Mouse (Mus musculus) limb, embryonic 14.5 days (tissue): ENCODE results near the gene Pde4a. TPM values are rescaled to one million over a fixed set of nuclear protein-coding genes. Genes with fewer than 3 reads are reported as not detected.
A peak's percentile ranks its signal among the peaks of the same experiment; 100 is the strongest.
"Not testable (repeated sequence)": the region's sequence is repeated elsewhere in the genome, so short reads cannot be mapped to it uniquely, and the experiment has no call there.

Source experiments
- ATAC-seq: fragments of 200-750 bp; cut with Nextera tagmentation; 2 replicates; pipeline ENCODE4 v1.8.0; 2017; ENCODE audit warnings: low read depth, moderate number of reproducible peaks, moderate TSS enrichment; ENCODE audit not compliant: low FRiP score
- DNase-seq: peaks from one replicate; pipeline ENCODE4 v3.0.0-alpha.2; 2015; ENCODE audit warnings: low spot score
- H3K27ac ChIP-seq: fragments of 300-500 bp; sonication (generic); replicated peaks from 2 replicates; pipeline ENCODE4 v1.5.1; 2014; ENCODE audit warnings: low read depth, mild to moderate bottlenecking, low read length, moderate library complexity, mixed read lengths
- H3K27me3 ChIP-seq: fragments of 300-500 bp; sonication (generic); 2 replicates; pipeline ENCODE4 v1.6.1; 2014; ENCODE audit warnings: low read length, mixed read lengths; ENCODE audit not compliant: control insufficient read depth, insufficient read depth
- H3K36me3 ChIP-seq: fragments of 300-500 bp; sonication (generic); 2 replicates; pipeline ENCODE4 v1.6.1; 2014; ENCODE audit warnings: mild to moderate bottlenecking, low read length, moderate library complexity, mixed read lengths; ENCODE audit not compliant: control insufficient read depth, insufficient read depth
- H3K4me1 ChIP-seq: fragments of 300-500 bp; sonication (generic); 2 replicates; pipeline ENCODE4 v1.6.1; 2014; ENCODE audit warnings: antibody characterized with exemption, low read length, mixed read lengths; ENCODE audit not compliant: control insufficient read depth, insufficient read depth
- H3K4me2 ChIP-seq: fragments of 300-500 bp; sonication (generic); replicated peaks from 2 replicates; pipeline ENCODE4 v1.6.1; 2014; ENCODE audit warnings: low read depth, mild to moderate bottlenecking, low read length, moderate library complexity; ENCODE audit not compliant: severe bottlenecking
- H3K4me3 ChIP-seq: fragments of 300-500 bp; sonication (generic); replicated peaks from 2 replicates; pipeline ENCODE4 v1.5.1; 2014; ENCODE audit warnings: low read length
- H3K9ac ChIP-seq: fragments of 300-500 bp; sonication (generic); 2 replicates; pipeline ENCODE4 v1.6.1; 2014; ENCODE audit warnings: mild to moderate bottlenecking, low read depth, low read length, moderate library complexity; ENCODE audit not compliant: severe bottlenecking
- H3K9me3 ChIP-seq: fragments of 300-500 bp; sonication (generic); 2 replicates; pipeline ENCODE4 v1.6.1; 2016; ENCODE audit warnings: low read length; ENCODE audit not compliant: control insufficient read depth
- POLR2A ChIP-seq: fragments of 200-500 bp; IDR thresholded peaks from 2 replicates; pipeline ENCODE4 v1.8.0; 2012; ENCODE audit warnings: inconsistent platforms, mild to moderate bottlenecking, moderate library complexity, borderline replicate concordance; ENCODE audit not compliant: insufficient read depth, insufficient read length; ENCODE audit errors: extremely low read depth
- WGBS: fragments of 180-500 bp; shearing (Covaris S2); extraction: QIAGEN DNeasy Blood & Tissue Kit; methylation state at CpG from one replicate; pipeline ENCODE4 v1.1.7; 2014; 5-methylcytosine and 5-hydroxymethylcytosine counted together
- polyA plus RNA-seq, 2 experiments: library from polyadenylated mRNA; depleted of rRNA in 1 of 2; stranded (reverse) in 1 of 2; unstranded in 1 of 2; fragments of >200 nt; fragmentation: Nextera tagmentation in 1 of 2; extraction: Ambion mirVana in 1 of 2; gene quantifications; 2 replicates each; pipeline versions ENCODE4 v1.2.1 to v1.2.3; 2012 to 2014

The Pde4a gene
- polyA plus RNA-seq, 2 experiments = 4.4 to 5.7 TPM

GRCm38 (mm10) chr9:21221383-21221929 lies 55.9 kb downstream of the Pde4a start:
- Histone ChIP-seq H3K4me3 (no peak overlapping the region), H3K4me1 (peaks cover 3% of the 10 kb centered on the region; the same call in 1 of the 2 replicates), H3K27ac (no peak overlapping the region), H3K9me3 (no peaks in the 10 kb centered on the region), H3K36me3 (no peaks in the 10 kb centered on the region), H3K27me3 (no peaks in the 10 kb centered on the region), H3K4me2 (no peak overlapping the region), H3K9ac (no peak overlapping the region)
- ATAC-seq (peak; percentile 36; the same call in 1 of the 2 replicates), DNase-seq (peak; percentile 82)
- TF ChIP-seq POLR2A = no peak
- WGBS = 17% methylated on average over 7 of the region's 7 CpGs

GRCm38 (mm10) chr9:21223490-21223889 lies 58.0 kb downstream of the Pde4a start:
- H3K9ac ChIP-seq, H3K27me3 ChIP-seq, ATAC-seq, DNase-seq, H3K4me2 ChIP-seq, H3K27ac ChIP-seq, H3K9me3 ChIP-seq, H3K36me3 ChIP-seq, H3K4me3 ChIP-seq: not testable (repeated sequence)
- 94% methylated on average over 1 of the region's 2 CpGs for WGBS
- peaks cover 10% of the 10 kb centered on the region for H3K4me1 ChIP-seq

GRCm38 (mm10) chr9:21223906-21224305 lies 58.4 kb downstream of the Pde4a start:
- DNase-seq = no peak
- WGBS = 91% methylated on average over 6 of the region's 6 CpGs
- Histone ChIP-seq H3K27ac (no peak overlapping the region), H3K36me3 (no peaks in the 10 kb centered on the region), H3K9ac (no peak overlapping the region), H3K4me2 (no peak overlapping the region), H3K27me3 (no peaks in the 10 kb centered on the region), H3K4me1 (peaks cover 10% of the 10 kb centered on the region), H3K4me3 (no peak overlapping the region), H3K9me3 (no peaks in the 10 kb centered on the region)
- no peak for ATAC-seq
- no peak for TF ChIP-seq POLR2A

DNA sequence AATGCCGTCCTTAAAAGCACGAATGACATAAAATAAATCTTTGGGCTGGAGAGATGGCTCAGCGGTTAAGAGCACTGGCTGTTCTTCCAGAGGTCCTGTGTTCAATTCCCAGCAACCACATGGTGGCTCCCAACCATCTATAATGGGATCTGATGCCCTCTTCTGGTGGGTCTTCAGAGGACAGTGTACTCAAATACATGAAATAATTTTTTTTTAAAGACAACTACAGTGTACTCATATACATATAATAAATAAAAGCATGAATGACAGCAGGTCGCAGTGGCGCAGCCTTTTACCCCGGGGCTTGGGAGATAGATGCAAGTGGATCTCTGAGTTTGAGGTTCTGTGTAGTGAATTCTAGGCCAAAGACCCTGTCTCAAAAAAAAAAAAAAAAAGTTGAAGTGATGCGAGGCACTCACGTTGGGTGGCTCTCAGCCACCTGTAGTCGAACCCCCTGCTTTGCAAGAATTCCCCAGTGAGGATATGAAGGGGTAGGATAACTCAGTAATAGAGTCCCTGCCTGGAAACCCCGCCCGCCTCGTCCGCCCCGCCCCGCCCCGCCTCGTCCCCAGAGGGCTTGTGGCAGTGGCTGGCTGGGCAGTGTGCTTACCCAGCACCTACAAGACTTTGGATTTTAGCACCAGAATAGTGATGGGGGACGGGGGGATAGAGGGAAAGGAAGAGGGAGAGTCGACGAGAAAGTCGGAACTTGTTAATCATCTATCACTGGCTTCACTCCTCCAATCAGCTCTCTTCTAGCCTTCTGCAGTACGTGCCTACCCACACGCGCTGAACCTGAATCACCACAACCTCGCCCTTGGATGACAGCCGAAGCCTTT lies 59.3 kb downstream of the Pde4a start:
- ATAC-seq (peak; percentile 27; the same call in 1 of the 2 replicates), DNase-seq (peak; percentile 67)
- no peak for TF ChIP-seq POLR2A
- H3K9ac ChIP-seq = peak overlapping the region; percentile 31; the same call in 1 of the 2 replicates
- H3K27me3 ChIP-seq = no peaks in the 10 kb centered on the region
- peaks cover 10% of the 10 kb centered on the region for H3K4me1 ChIP-seq
- WGBS = 18% methylated on average over 26 of the region's 26 CpGs
- H3K36me3 ChIP-seq = peaks cover 8% of the 10 kb centered on the region
- H3K9me3 ChIP-seq = no peaks in the 10 kb centered on the region
- H3K4me3 ChIP-seq = peak overlapping the region; percentile 35
- peak overlapping the region; percentile 60 for H3K4me2 ChIP-seq
- no peak overlapping the region for H3K27ac ChIP-seq

- ATAC-seq = no peak
- Histone ChIP-seq H3K4me2 (peak overlapping the region; percentile 60), H3K27ac (no peak overlapping the region), H3K36me3 (peaks cover 14% of the 10 kb centered on the region), H3K4me1 (peaks cover 10% of the 10 kb centered on the region), H3K27me3 (no peaks in the 10 kb centered on the region), H3K9ac (no peak overlapping the region; the same call in 1 of the 2 replicates), H3K9me3 (no peaks in the 10 kb centered on the region), H3K4me3 (peak overlapping the region; percentile 35)
- TF ChIP-seq POLR2A = no peak
- WGBS = 10% methylated on average over 7 of the region's 7 CpGs
- no peak for DNase-seq
Measured at GRCm38 (mm10) chr9:21225415-21225758, 59.9 kb downstream of the Pde4a start.
